Mouse (Mus musculus) left cerebral cortex, postnatal 14 days (tissue): ENCODE data around the gene Arhgef12. TPM values are rescaled to one million over a fixed set of nuclear protein-coding genes. Genes with fewer than 3 reads are reported as not detected.
A peak's percentile ranks its signal among the peaks of the same experiment; 100 is the strongest.

Experiments
- DNase-seq, 2 experiments: peaks; one replicate each; pipeline ENCODE4 v3.0.0; 2021 to 2022; ENCODE audit warnings: low spot score in 2 of 2, mixed read lengths in 1 of 2
- intact Hi-C: fragments of 180-260 bp; cut with DNase I; formaldehyde crosslinking; loops from one replicate; pipeline ENCODE4 v1.15.1; 2025
- total RNA-seq, 2 experiments: library from RNA; stranded (reverse); gene quantifications; 2 replicates each; pipeline ENCODE4 v1.2.3; 2021

Arhgef12 gene
- total RNA-seq, 2 experiments from 2014 or later: 156 to 159 TPM

DNA sequence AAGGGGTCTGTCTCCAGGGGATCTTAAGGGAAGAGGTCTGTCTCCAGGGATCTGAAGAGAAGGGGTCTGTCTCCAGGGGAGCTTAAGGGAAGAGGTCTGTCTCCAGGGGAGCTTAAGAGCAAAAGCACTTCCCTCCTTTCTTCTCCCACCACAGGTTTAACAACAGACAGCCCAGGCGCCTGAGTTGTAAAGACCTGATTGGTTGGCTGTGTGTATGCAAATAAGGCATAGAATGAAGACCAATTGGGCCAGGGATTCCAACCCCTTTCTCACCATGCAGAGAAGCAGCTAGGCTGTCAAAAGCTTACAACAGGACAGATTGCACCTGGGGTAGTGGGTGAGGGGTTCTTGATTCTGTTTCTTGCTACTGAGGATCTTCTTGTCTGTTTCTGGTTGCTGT, 158.7 kb downstream of the Arhgef12 start:
- intact Hi-C loops: loop anchor here (10.0 kb wide), 1 partner anchor 254 kb away; no protein-coding TSS in a partner anchor
- DNase-seq: no peak

DNA sequence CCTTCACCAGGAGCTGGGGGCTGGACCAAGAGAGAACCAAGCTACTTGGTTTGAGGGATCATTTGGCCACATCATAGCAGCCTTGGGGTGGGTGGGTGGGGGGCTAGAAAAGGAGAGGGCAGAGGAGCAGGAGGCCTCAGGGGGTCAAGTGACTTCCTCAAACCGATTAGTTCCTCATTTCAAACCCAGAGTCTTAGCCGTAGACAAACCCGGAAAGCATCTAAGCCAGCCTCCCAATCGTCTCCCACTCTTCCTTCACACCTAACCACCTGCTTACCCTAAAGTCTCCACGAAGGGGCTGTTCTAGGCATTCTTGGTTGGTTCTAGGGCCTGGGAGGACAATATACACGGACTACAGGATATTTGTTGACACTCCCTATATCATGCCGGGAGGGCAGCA, 161.9 kb downstream of the Arhgef12 start:
- intact Hi-C loops: loop anchor here (2.0 to 10.0 kb wide), 4 partner anchors 156 to 618 kb away; no protein-coding TSS in a partner anchor
- no peak for DNase-seq

DNA sequence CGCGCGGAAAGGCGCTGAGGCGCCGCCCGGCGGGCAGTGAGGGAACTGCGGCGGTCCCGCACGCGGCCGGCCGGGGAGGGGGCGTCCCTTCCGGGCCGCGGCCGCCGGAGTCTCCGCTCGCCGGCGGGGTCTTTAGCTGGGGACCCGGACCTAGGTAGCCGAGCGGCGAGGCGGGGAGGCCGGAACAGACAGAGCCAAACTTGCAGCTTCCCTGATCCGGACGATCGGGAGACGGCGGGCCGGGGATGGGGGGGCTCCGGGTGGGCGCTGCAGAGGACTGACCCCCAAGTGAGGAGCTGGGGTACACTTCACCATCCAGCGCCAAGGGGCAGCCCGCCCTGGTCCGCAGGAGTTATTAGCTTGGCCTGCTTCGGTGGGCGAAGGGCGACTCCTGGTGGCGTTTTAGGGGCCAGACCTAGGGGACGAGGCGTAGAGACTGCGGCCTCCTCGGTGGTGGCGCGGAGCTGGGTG, 162.5 kb downstream of the Arhgef12 start:
- DNase-seq: peak; percentile 84 to 89
- intact Hi-C loops: loop anchor here (1.0 to 10.0 kb wide), 5 partner anchors 156 to 618 kb away; no protein-coding TSS in a partner anchor

DNA sequence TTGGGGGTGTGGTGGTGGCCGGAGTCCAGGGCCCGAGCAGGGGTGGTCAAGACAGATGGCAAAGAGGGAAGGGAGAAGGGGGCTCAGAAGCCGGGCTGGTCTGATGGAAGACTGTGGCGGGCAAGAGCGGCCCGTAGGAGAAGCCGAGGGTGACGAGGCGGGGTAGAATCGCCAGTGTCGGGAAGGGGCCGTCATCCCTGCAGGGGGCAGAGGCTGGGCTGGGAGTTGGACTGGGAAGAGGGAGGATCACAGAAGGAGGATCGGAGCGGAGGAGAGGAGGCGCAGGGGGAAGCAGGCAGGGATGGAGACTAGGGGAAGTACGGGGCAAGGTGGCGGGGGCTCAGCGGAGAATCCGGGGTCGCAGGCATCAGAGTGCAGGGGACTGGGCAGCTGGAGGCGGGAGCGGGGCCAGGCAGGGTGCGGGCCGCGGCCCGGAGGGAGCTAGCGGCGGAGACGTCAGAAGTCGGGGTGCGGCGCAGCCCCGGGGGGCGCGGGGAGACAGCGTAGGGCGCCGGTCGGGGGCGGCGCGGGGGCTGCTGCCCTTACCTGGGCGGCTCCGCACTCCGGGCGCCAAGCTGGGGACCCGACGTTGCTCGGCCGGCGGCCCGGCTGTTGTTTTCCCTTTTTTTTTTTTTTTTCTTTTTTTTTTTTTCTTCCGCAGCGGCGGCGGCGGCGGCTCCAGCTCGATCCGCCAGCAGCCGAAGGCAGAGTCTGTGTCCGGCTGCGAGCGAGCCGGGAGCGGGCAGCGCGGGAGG, 163.1 kb downstream of the Arhgef12 start, which contains the start of gene Grik4:
Gene Grik4 (minus strand): TSS at position 713 of the 755 bp plus-strand sequence.
- intact Hi-C loops: loop anchor here (1.0 to 10.0 kb wide), 6 partner anchors 47 to 617 kb away; no protein-coding TSS in a partner anchor
- DNase-seq: no peak

DNA sequence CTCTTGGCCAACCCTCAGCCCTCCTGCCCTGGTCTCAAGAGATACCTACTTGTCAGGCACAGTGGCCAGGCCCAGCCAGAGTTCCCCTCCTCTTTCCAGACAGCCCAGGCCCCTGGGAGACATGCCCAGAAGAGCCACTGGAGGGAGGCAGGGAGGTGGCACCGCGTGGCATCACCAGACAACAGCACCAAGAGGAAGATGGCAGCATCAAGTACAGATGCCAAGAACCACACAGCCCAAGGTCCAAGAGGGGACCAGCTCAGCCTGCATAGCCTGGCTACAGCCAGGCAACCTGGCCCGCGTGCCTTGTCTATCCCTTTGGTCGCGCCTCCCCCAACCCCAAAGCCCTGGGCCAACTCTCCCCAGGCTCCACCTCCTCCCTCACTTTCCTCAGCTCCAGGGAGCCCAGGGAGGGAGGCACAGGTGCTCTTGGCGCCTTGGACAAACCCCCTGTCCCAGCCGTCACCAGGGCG, 163.9 kb downstream of the Arhgef12 start:
- intact Hi-C loops: loop anchor here (2.0 to 10.0 kb wide), 2 partner anchors 46 to 248 kb away; no protein-coding TSS in a partner anchor
- DNase-seq: peak; percentile 41 to 51

DNA sequence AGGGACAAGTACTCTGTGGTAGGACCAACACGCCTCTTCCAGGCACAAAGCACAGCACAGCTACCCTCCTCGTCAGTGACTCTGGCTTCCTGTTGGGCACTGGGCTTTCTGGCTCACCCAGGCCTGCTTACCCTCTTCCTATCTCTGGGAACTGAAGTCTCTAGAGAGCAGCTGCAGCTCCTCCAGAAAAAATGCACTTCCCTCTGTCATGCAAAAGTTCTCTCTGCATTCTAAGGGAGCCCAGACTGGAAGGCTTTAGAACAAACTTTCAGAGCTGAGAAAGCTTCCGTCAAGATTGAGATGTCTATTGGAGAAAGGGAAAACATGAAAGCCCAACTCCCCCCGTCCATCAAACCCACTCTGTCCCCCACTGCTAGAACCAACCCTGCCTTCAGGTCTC, 164.9 kb downstream of the Arhgef12 start:
- DNase-seq: no peak
- intact Hi-C loops: loop anchor here (2.0 to 10.0 kb wide), 2 partner anchors 45 to 247 kb away; no protein-coding TSS in a partner anchor

DNA sequence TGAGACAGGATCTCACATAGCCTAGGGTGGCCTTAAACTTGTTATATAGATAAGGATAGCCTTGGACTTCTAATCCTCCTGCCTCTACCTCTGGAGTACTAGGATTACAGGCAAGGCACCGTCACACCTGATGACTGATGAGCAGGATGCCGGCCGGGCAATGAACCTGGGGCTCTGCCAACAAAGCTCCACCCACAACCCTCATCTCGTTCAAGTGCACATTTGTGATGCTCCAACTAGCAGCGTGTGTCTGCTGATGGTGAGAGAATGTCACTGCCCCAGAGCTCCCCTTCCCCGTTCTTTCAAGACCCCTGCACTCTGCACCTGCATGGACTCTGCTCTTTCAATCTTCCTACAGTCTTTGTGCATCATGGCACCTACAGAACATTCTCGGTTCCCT, 174.9 kb downstream of the Arhgef12 start:
- no peak for DNase-seq
- intact Hi-C loops: no loop called here

DNA sequence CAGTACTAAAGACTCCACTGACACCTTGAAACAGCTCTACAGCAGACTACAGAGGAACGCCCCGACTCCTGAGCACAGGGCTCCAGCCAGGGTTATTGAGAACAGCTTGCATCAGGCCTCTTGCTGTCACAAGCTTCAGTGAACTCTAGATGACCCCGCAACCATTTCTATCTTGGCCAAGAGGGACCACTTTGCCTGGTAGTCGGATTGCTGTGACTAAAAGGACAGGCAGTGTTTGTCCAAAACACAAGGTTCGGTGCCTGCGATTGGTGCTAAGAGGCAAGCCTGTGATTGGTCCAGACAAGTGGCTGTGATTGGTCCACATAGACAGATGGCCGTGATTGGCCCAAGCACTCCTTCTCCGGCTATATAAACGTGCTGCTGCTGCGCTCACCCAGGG, 179.5 kb downstream of the Arhgef12 start:
- DNase-seq: no peak
- intact Hi-C loops: no loop called here

DNA sequence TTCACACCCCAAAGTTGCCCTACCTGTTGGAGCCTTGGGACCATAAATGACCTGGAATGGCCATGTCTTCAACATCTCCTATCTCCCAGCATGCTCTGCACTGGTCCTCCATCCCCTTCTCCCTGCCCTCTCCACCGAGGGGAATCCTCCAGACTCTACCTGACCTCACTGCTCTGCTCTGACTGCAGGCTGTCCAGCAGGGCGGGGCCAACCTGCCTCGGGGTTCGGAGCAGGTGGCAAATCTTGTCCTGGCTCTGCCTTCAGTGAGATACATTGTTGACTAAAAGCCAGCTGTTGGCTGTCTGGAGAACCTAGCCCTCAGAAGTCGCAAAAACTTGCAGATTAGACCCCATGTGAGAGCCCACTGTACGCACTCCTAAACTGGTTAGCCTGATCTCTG, 180.5 kb downstream of the Arhgef12 start:
- DNase-seq: no peak
- intact Hi-C loops: no loop called here

DNA sequence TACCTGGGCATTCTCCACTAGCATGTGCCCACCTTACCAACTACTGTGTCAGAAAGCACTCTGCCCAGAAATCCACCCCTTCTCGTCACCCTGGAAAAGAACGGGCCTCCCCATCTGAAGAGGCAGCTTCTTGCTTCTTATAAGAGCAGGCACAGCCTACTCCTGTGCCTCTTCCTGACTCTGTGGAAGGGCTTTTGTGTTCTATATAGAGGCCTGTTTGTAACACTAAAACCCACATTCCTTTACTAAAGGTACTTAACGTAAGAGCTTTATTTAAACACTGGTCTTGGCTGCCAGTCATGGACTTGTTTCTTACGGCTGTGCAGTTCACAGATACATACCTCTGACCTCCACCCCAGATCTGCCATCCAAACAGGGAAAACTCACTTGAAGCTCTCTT, 185.2 kb downstream of the Arhgef12 start:
- DNase-seq: no peak
- intact Hi-C loops: no loop called here

DNA sequence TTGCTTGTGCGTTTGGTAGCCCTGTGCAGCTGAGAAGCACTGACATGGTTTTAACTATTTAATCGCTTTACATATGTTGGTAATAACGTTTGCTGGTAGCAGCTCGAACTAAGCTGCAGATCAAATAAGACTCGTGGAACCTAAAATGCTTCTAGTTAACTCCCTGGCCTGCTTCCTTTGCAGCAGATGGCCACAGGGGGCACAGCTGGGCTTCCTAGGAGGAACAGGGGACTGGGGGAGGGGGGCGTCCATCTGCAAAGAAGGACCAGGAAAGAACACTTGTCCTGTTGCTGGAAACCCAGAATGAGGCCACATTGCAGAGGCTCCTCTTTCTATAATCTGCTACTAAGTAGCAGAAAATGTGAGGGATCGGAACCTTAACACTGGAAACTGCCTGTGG, 186.8 kb downstream of the Arhgef12 start:
- intact Hi-C loops: no loop called here
- DNase-seq: peak in 1 of 2 experiments; percentile 39

DNA sequence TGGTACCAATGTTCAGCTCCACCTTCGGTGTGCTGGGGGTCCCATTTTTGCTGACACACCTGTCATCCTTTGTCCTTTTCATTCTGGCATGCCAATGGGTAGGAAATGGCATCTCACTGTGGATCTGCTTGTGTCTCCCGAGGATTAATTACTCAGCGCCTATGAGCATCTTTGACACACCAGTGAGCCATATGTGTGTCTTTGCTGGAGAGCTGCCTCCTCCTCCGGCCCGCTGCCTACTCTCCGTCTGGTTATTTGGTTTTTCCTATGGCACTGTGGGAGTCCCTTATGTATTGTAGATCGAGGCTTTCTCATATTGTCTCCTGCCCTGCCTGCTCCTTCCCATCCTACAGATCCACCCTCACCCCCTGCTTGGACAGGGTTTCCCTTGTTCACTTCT, 189.1 kb downstream of the Arhgef12 start:
- peak in 1 of 2 experiments; percentile 29 for DNase-seq
- intact Hi-C loops: no loop called here

Other genes with a start within 250 kb of the Arhgef12 start
- 10 to 100 TPM; 16.0 to 16.7 TPM for gene Grik4, start 162.7 kb downstream of the Arhgef12 start, total RNA-seq
- 10 to 100 TPM; 15.4 to 18.0 TPM for gene Tmem136, start 9.3 kb upstream of the Arhgef12 start, total RNA-seq
- not detected for gene Pou2f3, start 103.1 kb upstream of the Arhgef12 start, total RNA-seq
- gene Oaf, start 132.7 kb upstream of the Arhgef12 start, total RNA-seq: 10 to 100 TPM; 13.6 to 14.2 TPM
- gene Trim29, start 203.6 kb upstream of the Arhgef12 start, total RNA-seq: under 1 TPM; 0.22 to 0.23 TPM